Mouse (Mus musculus) C2C12 (cell line): ENCODE measurements around the gene Pigh.

Source experiments
- CEBPB ChIP-seq: IDR thresholded peaks from one replicate; pipeline ENCODE4 v1.6.1; 2011; ENCODE audit warnings: low read depth, mild to moderate bottlenecking, control low read depth, moderate library complexity
- CTCF ChIP-seq: IDR thresholded peaks from one replicate; pipeline ENCODE4 v1.5.1; 2011; ENCODE audit not compliant: control insufficient read depth, insufficient read depth, insufficient read length
- MAX ChIP-seq: IDR thresholded peaks from one replicate; pipeline ENCODE4 v1.6.1; 2011; ENCODE audit warnings: mild to moderate bottlenecking, control low read depth
- MYOD1 ChIP-seq: IDR thresholded peaks from one replicate; pipeline ENCODE4 v1.6.1; 2011; ENCODE audit warnings: low read depth; ENCODE audit not compliant: control insufficient read depth, insufficient read length
- USF1 ChIP-seq: IDR thresholded peaks from one replicate; pipeline ENCODE4 v1.6.1; 2011; ENCODE audit warnings: low read depth, mild to moderate bottlenecking, control low read depth, moderate library complexity

GRCm38 (mm10) chr12:79068306-79068705 lies 21.1 kb downstream of the Pigh start:
- TF ChIP-seq CTCF (no peak), USF1 (no peak), MAX (no peak), CEBPB (no peak), MYOD1 (no peak)
